Mouse (Mus musculus) CH12F3 (cell line): ENCODE data around the gene Cd82.

Source experiments
- in situ Hi-C: fragments of 300-500 bp; cut with MboI; formaldehyde crosslinking; loops from 2 replicates; pipeline ENCODE4 v1.14.3; 2020; ENCODE audit warnings: low sequenced_read_pairs

Gene Cd82

DNA sequence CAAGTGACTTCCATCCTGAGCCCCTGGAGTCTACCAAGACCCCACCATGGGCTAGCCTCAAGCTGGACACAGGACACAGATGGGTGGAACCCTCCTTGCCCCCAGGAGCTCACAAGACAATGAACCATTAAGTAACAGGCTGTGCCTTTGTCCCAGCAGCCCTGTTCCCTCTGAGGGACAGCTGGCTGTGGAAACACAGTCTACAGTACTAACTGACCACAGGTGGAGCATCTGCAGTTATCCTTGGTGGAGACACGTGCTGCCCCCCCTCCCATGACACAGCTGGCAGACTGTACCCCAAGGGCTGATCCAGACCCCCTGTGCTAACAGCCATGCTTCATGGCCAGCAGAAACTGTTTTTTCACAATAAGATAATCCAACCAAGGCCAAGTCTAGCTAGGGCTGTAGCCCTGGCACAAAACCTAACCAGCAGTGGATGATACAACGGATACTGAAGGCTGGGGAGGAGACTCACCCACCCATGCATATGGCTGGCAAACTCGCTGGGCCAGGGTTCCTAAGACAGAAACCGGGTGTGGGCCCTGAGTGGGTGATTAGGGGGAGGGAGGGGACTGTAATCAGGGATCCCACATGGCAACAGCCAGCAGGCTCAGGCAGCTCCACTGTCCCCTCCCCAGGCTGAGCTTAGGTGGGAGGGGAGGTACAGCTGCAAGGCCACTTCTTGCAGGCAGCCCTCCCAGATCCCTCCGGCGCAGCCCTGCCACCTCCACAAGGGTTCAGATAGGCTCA lies 15.3 kb downstream of the Cd82 start:
- in situ Hi-C loops = no loop called here

DNA sequence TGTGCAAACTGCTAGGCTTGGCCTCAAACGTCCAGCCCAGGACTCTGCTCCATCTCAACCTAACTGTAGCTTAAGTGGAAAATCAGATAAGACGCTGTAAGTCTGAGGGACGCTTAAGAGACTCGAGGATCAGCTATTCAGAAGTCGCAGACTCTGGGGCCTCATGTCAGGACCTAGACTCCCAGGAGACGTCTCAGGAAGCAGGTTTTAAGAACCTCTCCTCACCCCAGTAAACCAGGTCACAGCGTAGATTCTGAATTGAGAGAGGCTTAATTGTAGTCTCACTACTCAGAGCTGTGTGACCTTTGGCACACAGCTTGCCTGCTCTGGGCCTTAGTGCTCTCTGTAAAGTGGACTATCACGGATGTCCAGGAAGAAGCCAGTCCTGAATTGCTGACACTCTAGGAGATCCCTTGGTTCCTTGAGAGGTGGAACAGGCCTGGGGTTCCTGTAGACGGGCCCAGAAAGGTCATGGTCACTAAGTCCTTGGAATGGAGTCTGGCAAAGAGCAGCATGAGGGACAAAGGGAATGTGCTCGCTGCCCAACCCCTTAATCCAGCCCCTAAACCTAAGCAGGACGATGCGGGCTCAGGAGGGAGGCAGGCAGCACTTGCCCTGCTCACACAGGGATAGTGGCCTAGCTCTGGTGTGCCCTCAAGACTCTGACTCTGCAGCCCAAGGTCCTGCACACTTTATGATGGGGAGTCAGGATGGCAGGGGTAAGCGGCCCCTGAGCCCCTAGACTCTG lies 16.2 kb downstream of the Cd82 start:
- in situ Hi-C loops = no loop called here

DNA sequence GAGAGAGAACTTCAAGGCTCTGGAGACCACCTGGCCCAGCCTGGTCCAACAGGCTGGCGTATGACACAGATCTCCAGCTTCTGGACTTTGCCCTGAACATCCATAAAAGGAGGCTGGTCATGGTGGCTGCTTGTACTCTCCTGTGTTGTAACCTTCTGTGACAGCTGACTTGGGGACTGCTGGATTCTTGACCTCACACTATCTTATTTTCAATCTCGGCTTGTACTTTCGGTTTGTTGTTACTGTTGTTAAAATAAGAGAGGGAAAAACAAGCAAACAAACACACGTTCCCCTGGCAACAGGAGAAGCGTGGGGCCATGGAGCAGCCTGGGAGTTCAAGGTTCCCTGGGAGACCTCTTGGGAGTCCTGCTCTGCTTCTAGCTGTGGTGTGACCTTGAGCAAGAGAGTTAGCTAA lies 17.7 kb downstream of the Cd82 start:
- in situ Hi-C loops = no loop called here

DNA sequence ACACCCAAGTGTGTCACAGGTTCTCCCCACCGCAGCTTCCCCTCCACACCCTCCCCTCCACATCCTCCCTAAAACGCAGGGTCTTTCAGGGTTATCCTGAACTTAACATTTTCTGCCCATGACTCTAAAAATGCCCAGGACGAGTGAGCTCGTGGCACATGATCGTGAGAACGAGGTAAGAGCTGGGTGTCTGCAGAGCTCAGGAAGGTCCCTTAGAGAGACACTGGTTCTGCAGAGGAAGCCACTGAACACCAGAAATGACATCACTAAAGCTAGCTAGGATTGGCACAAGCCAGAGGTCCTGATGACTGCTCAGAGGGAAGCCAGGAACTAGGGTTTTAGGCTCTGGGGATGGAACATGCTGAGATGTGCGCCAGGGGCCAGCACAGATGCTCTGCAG lies 18.7 kb downstream of the Cd82 start:
- in situ Hi-C loops = no loop called here

DNA sequence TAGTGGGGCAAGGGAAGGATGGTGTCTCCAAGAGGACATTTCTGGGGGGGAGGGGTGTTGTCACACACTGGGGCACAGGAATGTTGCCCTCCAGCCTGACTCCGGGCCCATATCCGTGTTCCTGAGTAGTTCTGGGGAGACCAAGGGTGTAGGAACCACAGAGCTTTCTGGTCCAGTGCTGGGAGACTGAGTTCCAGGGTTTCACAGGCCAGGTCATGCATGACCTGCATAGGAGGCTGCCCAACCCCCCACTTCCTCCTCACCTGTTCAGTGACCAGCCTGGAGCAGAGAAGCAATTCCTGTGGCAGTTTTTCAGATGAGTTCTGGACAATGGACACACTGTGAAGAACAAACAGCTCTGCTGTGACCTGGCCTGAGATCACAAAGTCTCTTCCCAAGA lies 19.8 kb downstream of the Cd82 start:
- in situ Hi-C loops = no loop called here

DNA sequence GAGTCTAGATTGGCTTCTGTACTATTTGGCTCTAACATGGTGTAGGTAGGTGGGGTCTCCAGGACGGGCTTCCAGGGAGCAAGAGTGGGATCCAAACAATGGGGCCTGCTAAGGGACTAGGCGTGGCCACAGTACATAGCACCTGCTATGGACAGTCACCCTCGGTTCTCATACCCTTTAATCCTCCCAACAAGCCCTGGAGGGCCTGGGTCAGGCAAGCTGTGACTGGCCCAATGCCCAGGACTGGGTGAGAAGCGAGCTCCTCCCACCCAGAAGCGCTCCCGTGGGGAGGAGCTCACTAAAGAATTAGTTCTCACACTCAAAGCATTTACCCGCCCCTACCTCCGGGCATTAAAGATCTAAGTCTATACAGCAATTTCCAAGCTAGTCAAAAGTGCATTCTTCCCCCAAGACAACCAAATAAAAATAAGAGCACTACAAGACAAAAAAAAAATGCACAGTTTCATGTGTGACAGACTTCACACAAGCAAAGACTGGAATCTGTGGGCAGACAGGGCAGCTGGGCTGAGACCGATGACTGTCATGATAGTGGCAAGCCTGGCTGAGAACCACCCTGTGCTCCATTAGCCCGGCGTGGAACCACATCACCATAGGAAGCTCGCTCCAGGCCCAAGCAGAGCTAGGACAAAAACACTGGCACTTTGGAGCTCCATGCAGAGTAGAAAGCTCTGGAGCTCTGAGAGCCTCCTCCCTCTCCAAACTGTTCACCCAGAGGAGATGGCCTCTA lies 23.0 kb downstream of the Cd82 start:
- in situ Hi-C loops = no loop called here

DNA sequence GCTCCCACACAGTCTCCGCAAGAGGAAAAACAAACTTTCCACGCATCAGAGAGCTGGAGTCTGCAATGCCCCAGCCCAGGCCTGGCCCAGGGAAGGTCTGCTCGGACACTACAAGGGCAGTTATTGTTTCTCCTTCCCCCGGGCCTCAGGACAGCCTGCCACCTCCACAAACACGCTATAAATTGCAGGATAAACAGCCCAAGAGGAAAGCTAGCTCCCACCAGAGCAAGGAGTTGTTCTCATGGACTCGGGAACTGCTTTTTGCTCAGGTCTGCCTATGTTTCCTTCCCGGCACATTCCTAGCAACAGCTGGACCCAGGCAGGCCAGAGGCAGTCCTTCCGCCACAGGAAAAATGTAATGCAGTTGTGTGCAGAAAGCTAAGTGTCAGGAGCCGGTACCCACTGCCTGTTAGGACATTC lies 23.6 kb downstream of the Cd82 start:
- in situ Hi-C loops = no loop called here

DNA sequence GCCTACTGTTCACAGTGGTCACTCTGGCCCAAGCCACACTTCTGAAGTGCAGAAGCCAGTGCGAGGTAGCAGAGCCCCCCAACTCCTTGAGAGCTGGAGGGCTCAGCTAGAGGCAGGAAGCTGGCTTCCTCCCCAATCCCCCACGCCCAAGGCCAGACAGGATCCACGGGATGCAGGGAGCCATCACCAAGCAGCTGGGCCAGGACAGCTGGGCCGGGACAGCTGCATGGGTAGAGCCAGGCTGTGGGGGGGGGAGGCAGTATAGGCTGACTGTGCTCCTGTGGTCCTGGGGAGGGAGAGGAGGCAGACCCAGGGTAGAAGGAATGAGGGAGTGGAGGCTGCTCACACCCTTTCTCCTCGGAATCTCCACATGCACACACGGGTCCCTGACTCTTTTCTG lies 24.6 kb downstream of the Cd82 start:
- in situ Hi-C loops = no loop called here

DNA sequence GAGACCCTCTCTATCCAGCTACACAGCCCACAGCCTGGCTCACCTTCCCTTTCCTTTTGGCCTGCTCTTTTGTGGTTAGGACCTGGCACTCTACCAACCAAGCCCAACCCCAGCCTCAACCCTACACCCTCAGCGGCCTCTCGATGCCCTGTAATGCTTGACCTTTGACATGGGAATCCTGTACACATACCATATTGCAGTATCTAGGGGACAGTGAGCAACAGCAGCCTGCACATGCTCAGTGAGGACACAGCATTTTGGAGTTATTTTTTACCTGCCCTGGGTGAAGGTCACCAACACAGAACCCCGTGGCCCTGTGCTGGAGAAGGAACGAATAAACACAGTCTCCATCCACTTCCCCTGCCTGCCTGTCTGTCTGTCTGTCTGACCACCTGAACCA lies 27.4 kb downstream of the Cd82 start:
- in situ Hi-C loops = no loop called here

DNA sequence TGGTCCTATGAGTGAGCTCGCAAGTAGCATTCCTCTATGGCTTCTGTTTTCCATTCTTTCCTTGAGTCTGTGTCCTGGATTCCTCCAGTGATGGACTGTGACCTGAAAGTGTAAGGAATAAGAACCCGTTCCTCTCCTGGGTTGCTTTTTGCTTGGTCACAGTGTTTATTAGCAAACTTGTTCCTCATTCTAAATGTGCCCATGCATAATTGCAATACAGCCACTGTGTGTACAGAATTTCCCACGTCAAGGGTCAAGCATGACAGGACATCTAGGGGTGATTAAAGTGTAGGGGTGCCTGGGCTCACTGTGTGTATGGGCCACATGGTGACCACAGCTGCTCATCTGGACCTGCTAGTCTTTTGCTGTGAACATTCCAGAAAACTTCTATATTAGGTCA lies 28.0 kb downstream of the Cd82 start:
- in situ Hi-C loops = no loop called here

DNA sequence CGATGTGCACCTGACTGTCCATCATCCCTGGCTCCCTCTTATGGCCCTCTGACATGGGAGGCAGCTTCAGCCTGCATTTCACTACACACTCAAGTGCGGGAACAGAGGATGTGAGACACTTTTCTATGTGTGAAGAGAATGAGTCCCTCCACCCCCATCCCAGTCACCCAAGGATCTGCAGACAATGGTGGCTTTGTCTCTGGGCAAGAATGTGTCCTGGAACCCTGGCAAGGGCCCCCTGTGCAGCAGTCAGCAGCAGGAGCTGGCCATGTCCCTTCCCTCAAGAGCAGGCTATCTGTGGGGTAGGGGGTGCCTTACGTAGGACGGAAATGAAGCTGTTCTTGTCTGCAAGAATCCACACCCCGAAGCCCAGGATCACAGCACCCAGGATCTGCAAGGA lies 29.4 kb downstream of the Cd82 start:
- in situ Hi-C loops = no loop called here

DNA sequence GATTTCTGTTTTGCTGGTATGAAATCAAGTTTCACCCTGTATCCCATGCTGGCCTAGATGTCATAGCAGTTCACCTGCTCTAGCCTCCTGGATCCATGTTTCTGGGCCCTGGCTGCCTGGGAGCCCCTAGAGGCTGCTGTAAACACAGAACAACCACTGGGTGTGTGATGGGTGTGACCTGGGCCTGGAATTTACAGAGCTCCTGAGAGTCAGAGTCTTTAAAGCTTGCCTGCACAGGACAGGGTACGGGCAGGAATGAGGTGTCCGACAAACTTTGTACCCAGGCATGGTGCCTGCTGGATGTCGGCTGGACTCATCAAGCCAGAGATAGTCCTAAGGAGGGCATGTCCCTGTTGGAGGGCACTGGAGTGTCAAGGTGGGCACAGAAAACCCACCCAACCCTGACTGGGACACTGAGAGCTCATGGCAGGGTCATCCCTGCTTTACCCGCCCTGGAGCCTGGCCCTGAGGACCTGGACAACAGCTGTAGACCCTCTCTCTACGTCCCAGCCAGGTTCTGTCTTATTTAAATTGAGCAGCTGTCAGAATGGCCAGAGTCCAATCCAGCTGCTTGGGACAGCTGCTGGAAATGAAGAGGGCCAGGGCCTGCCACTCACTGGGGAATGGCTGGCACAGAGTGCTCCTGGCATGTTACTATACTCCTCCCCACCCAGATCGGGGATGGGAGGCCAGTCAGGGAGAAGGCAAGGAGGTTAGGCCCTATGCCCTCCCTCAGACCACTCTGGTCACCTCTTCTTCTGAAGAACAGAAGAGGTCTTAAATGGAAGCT lies 30.1 kb downstream of the Cd82 start:
- in situ Hi-C loops = no loop called here

DNA sequence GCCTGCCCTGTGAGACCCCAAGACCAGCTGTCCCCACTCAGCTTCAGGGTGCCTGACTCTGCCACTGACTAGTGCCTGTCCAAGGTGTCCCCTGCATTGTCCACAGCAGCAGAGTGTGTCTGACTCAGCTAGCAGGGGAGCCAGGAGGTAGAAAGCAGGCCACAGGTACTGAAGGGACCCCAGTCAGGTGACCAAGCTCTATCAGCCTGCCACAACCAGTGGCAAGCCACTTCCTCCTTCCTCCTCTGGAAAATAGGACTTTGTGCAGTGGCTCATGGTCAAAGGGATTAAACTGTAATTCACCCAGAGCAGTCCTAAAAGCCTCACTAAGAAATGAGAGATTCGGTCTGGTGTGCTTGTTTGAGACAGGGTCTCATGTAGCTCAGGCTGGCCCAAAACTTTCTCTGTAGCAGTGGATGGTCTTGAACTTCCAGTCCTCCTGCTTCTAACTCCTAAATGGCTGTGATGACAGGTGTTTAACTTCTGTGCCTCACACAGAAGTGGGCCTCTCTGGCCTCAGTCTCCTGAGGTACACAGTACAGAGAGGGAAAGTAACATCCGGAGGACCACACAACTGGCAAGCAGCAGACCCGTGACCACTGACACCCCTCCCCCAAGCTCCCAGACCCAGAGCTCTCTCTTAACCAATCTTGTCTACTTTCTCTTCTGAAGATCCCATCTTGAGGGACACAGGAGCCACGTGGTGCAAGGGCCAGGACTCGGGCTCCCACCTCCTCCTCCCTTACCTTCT lies 31.2 kb downstream of the Cd82 start:
- in situ Hi-C loops = no loop called here

DNA sequence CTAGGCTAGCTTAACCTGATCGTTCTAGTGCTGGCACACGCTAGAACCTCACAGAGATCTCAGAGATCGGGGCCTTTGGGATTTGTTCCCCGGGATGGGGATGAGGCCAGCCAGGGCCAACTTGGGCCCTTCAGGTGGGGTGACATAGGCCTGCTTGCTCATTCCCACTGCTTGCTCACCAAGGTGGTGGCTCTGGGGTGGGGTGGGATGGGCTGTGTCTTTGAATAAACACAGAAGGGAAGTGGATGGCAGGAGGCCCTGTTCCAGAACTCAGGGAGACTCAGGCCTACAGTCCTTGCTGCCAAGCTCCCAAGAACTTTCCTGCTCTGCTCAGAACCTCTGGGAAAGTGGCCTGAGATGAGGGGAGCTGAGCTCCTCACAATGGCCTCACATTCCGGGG lies 31.9 kb downstream of the Cd82 start:
- in situ Hi-C loops = no loop called here

DNA sequence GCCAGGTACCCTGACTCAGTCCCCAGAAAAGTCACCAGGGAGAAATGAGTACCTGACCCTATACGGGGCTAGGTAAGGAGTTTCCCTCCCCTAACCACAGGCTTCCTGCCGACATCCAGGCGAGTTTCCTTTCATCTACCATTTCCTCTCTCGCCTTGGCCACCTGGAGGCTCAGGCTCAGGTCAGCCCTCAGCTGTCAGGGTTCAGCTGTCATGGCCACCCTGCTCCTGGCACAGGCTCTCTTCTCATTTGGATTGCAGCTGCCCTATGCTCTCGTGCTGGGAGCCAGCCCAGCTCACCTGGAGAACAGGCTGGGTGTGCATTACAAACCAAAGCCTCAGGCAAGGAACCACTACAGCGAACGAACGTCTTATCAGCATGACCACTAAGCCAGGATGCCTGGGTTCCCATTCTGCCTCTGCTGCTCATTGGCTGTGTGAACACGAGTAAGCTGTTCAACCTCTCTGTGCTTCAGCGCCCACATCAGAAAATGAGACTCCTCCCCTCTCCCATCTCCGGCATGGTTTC lies 34.9 kb downstream of the Cd82 start:
- in situ Hi-C loops = loop anchor here (5.0 kb wide), 1 partner anchor 39 kb away; no protein-coding TSS in a partner anchor

DNA sequence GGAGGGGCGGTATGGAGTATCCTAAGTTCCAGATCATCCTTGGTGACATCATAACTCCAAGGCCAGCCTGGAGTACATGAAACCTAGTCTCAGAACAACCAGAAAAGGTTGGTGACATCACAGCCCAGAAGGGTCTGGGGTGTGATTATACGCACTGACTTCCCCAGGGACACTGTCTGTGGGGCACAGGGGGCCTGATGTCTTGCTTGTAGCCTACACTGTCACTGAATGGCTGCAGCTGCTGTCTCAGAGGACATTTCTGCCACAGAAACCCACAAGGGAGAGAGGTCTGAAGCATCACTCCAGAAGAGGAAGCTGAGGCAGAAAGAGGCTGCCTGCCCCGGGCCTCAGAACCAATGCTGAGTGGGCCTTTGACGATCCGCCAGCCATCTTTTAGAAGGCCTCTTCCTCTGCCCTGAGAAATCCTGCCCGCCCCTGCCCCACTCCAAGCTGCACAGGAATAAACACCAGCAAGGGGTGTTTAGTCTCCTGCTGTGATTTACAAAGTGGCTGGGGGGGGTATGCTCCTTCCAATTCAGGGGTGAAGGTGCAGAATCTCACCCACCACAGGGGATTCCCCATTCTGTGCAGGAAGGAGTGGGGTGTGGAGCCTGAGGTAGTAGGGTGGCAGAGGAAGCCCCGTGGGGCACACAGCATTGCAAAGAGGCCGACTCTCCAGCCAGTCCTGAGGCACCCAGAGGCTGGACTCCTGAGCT lies 35.8 kb downstream of the Cd82 start:
- in situ Hi-C loops = loop anchor here (5.0 kb wide), 1 partner anchor 40 kb away; no protein-coding TSS in a partner anchor

DNA sequence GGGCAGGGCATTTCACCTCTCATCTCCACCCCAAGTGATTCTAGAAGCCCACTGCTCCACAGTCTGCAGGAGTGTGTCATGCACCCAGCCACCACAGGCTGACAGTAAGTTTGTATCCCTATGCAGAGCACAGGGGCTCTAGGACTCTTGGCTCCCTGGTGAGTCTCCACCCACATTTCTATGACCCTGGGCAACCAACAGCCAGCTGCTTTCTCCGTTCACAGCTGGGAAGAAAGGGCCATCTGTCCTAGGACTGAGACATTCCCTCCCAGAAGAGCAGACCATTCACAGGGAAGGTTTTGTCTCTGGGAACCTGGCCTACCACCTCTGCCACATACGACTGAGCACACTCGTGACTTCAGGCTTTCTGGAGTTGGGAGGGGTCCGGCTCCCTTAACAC lies 37.1 kb downstream of the Cd82 start:
- in situ Hi-C loops = loop anchor here (5.0 kb wide), 1 partner anchor 41 kb away; no protein-coding TSS in a partner anchor

DNA sequence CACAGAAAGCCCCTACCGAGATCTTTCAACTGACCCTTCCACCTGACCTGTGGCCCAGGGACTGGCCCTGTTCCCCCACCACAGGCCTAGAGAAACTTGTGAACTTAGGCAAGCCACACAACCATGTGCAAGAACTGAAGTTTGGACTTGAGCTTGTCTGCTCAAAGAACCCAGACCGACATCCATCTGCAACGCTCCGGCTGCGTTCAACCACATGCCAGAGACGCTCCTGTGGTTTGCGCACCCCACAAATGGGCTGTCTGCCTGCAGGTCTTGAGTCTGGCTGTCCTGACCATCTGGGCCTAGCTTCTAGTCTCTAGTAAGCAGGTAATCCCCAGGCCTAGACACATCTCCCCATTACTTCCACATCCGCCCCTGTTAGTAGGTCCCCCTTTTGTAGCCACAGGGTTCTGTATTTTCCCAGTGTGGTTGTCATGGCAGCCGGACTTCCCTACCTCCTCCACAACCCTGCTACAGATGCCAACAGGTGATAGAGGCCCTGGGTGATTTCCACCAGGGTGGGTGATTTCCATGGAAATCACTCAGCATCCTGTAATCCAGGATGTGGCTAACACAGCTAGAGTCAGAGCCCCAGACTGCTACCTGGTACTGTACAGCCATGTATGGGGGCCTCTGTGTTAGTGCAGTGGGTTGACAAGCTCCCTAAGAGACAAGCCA lies 38.5 kb downstream of the Cd82 start:
- in situ Hi-C loops = no loop called here

DNA sequence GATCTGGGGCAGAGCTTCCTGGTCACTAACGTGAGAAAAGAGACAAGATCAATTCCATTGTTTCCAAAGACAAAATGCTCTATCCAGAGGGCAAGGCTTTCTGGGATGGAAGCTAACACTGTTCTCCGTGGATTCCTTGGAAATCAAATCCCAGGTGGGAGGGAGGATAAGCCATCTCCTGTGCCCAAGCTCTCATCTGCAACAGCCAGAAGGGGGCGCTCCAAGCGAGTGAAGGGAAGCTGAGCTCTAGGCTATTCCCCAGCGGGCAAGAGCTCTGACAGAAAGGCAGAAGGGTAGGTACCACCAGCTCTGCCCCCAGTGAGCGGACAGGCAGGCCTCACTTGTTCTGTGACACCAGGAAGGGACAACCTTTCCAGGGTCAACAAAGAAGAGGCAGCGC lies 41.6 kb downstream of the Cd82 start:
- in situ Hi-C loops = no loop called here
